Mouse (Mus musculus) inflammation-experienced regulatory T-cells (primary cell): Measurements from ENCODE around the gene Itpkc. TPM values are rescaled to one million over a fixed set of nuclear protein-coding genes. Genes with fewer than 3 reads are reported as not detected.

Experiments used
- polyA plus RNA-seq, 2 experiments: library from polyadenylated mRNA; unstranded; fragments of 100-300 nt; shearing (Covaris generic); gene quantifications; one replicate each; pipeline ENCODE4 v1.2.1; 2017

Gene Itpkc
- 10 to 100 TPM in 1 of 2 experiments, 1 to 10 TPM in 1; 9.9 to 14.2 TPM for polyA plus RNA-seq

DNA sequence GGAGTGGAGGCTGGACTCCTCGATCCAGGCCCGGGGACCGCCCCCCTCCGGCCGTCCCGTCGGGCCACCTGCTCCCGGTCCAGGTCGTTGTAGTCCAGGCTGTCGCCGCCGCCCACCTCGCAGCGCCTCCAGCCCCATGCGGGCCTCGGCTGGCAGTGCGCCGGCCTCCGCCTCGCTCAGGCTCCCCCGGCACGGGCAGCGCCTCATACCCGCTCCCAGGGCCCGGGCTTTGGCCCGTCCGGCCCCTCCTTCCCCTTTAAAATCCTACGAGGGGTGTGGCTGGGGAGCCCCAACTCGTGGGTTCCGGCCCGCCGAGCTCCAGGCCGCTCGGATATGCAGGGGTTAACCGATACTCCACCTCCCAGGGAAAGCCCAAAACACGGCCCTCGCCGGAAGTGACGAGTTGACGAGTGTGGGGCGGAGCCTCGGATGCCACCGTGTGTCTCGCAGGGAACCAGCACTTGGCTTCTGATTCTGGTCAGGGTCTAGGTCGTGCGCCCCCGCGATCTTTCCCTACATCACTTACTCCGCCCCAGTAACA lies at the start of gene Itpkc:
Itpkc (minus strand) TSS at position 381 of the 541 bp plus-strand sequence.

DNA sequence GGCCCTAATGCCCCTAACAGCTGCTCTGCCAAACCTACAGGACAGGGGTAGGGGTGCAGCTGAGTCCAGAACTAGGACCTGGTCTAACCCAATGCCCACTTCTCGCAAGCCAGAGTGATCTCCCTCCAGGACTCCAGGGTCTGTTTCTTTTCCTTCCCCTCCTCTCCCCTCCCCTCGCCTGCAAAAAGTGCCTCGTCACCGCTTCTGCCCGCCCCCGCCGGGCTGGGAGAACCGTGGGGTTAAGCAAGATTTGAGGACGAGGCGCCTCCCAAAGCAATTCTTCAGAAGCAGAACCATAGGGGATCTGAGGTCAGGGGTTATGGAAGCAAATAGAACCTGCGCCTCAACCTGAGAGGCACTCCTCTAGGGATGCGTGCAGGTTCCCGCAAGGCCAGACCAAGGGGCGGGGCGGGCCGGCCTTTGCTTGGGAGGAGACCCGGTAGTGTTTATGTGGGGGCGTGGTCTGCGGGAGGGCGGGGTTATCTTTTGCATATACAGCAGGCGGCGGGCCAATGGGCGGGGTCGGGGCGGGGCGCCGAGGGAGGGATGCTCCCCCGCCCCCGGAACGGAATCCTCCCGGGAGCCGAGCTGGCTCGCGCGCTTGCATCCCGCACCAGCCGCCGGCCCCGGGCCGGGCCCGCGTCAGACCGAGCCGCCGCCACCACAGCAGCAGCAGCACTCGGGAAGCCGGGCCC lies 29.9 kb upstream of the Itpkc start, which contains the start of gene Numbl:
Numbl (plus strand) TSS at position 229 of the 695 bp plus-strand sequence.

DNA sequence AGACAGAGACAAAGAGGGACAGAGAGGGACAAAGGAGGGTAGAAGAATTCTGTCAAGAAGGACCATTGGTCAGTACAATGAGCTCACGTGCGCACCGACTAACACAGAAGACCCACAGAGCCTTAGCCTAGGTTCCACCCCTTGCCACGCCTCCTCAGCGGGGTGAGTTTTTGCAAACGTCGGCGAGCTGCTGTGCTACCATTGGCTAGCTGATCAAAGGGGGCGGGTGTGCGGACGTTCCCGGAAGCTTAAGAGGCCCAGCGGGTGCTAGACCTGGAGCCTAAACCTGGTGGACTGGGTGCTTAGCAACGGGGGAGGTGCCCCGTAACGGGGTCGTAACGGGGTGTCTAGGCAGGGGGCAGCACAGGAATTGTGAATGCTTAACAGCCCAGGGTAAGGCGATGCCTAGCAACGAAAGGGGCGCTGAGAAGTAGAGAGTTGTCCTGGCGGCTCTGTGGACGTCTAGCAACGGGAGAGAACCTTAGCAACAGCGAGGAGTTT lies 4.4 kb upstream of the Itpkc start, which contains the start of gene Coq8b:
Coq8b (plus strand) TSS at position 243 of the 501 bp plus-strand sequence.

DNA sequence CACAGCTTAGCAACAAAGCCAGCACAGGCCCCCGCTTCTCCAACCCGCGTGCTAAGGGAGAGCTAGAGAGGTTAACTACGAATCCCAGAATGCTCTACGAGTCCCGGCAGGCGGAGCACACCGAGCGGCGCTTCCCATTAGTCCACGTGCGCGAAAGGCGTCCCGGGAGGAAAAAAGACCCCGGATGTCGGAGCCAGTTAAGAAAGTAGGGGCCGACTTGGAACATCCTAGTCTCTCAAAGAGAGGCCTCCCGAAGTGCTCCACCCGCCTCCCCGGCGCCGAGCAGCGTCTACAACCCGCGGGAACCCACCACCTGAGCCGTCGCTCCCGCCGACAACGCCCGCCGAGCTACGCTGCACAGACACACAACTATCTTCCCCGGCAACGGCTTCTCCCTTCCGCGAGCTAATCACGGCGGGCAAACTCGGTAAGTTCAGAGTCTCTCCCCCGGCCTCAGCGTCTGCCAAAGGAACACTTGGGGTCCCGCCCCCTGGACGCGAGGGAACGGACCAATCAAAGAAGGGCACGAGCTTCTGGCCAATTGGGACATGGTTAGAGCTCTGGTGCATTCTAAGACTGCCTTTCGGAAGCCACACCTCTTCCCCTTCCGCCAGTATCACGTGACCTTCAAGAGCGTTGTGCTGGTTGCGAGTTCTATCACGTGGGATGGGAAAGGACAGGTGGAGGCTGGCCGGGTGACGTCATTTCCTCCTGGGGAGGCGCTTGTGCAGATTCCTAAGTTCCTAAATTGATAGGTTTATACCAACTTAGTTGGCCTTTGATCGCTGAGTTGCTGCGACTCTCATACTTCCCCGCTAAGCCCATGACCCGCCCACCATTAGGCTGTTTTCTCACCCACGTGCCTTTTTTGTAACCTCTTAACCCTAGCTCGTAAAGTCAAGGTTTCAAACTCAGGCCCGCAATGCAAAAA lies 32.5 kb downstream of the Itpkc start, which contains the start of the genes BC024978 and Snrpa:
BC024978 (plus strand) TSS at position 101 of the 931 bp plus-strand sequence.
Snrpa (minus strand) TSS at position 591 of the 931 bp plus-strand sequence.

DNA sequence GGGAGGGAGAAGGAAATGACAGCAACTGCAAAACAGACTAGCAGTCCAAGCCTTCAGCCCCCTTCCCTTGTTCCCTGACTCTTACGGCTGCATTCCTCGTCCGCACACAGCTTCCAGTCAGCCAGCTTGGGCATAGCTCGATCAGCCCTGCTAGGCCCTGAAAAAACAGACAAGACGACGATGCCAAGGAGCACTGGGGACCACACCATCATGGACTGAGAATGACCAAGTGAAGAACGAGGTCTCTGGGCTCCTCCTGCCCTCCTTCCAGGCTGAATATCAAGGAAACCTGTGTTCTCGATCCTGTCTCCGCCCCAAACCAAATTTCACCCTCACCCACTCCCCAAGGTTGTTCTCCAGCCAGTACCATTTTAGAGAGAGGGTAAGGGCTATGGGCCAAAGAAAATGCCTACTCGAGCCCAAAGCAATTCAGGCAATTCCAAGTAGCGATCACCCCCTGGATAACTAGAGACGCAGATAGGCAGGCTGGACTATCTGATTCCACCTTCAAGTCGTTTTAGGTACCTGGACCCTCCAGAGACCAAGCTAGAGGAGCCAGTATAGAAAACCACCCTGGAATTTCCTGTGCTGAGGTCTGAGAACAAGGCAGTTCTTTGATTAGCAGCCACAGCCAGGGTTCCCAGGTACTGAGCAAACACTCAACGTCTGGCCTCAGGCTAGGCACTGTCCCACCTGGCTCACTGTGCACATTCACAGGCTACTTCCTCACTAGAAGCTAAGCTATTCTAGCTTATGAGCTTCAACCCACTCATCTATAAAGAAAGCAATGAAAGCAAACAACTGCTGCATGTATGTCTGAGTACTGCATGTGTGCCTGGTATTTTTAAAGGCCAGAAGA lies 47.4 kb downstream of the Itpkc start, which contains the start of the genes Gm21983 and Mia:
Gm21983 (minus strand) TSS at position 250 of the 859 bp plus-strand sequence.
Mia (minus strand) TSS at position 321 of the 859 bp plus-strand sequence.

DNA sequence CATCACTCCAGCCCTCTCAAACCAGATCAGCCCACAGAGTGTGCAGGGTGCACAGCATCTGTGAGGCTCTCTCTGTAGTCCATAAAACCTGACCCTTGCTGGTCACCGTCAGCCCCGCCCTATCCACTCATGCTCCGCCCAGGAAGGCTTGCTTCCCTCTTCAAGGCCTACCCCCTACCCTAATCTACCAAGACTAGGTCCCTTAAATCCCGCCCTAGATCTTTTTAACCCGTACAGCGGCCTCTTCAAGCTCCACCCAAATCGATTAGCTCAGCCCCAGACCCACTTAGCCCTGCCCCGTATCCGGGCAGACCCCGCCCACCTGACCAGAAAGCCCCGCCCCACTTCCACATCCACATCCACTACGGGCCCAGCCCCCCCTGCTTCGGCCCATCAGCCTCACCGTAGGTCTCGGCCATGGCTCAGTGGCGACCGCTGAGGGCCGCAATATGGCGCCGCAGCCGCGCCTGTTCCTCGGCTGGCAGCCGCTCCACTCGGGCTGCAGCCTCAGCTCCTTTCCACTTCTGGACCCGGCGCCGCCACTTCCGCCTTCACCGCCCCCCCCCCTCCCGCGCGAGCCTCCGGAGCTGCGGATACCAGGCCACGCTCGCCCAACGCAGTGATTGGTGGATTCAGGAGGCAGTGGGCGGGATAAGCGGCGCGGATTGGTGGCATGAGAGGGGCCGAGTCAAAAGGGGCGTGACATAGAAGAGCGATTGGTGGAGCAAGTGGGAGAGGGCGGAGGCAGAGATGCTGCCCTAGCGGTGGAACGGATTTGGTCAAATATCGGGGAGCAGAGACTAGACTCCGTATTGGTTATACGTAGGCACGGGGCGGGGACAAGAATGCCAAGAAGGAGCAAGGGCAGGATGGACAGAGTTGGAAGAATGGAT lies 49.9 kb downstream of the Itpkc start, which contains the start of gene Rab4b:
Rab4b (minus strand) TSS at position 573 of the 893 bp plus-strand sequence.

DNA sequence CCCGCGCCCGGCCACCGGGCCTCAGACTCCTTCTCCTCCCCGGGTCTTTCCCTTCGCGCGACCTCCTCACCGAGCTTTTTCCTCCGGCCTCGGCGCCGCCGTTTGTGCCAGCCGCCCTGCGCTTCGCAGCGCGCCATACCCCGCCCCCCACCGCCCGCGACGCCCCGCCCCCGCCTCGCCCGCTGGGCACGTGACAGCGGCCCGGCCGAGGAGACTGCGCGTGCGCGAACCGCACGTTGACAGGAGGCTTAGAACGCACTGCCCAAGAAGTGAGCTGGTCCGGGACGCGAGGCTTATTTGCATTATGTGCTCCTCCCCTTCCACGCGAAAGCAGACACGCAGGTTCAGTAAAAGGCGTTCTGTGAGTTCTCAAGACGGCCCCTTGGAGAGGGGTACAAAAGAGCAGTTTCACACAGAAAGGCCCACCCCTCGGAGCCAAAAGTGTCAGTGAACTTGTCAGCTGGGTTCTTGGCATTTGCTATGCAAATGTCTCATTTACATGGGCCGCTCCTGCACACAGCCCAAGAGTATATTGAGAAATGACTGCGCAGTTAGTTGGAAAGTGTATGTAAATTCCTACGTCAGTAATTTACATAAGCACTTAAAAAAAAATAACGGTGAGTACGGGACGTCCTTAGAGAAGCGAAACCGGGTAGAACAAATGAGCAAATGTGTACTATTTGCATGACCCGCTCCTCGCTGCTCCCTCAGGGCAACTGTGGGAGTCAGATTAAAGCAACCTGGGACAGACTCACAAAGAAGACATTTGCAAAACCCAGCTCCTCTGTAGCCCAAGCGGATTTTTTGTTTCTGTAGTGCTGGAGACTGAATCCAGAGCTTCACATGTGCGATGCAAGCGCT lies 61.6 kb downstream of the Itpkc start, which contains the start of gene Egln2:
Egln2 (minus strand) TSS at position 189 of the 861 bp plus-strand sequence.

Other genes starting within 250 kb of the Itpkc start
- under 1 TPM; 0.06 to 0.28 TPM for gene Cyp2a12, start 199.6 kb downstream of the Itpkc start, polyA plus RNA-seq
- gene Cyp2f2, start 108.8 kb downstream of the Itpkc start, polyA plus RNA-seq = under 1 TPM; 0.31 to 0.57 TPM
- under 1 TPM in 1 of 2 experiments, not detected in 1; 0.16 TPM for gene Cyp2t4, start 74.9 kb downstream of the Itpkc start, polyA plus RNA-seq
- 10 to 100 TPM; 64.1 to 68.4 TPM for gene Egln2, start 61.9 kb downstream of the Itpkc start, polyA plus RNA-seq
- gene Rab4b, start 49.8 kb downstream of the Itpkc start, polyA plus RNA-seq = 100 to 1,000 TPM; 133 to 148 TPM
- gene Gm21983, start 47.6 kb downstream of the Itpkc start, polyA plus RNA-seq = under 1 TPM; 0.18 to 0.56 TPM
- gene Mia, start 47.5 kb downstream of the Itpkc start, polyA plus RNA-seq = under 1 TPM; 0.42 to 0.97 TPM
- gene BC024978, start 32.9 kb downstream of the Itpkc start, polyA plus RNA-seq = 1 to 10 TPM; 1.4 to 2.9 TPM
- 100 to 1,000 TPM; 106 to 112 TPM for gene Snrpa, start 32.4 kb downstream of the Itpkc start, polyA plus RNA-seq
- 10 to 100 TPM; 17.0 to 21.4 TPM for gene Coq8b, start 4.4 kb upstream of the Itpkc start, polyA plus RNA-seq
- 1 to 10 TPM; 1.7 to 1.9 TPM for gene Numbl, start 29.8 kb upstream of the Itpkc start, polyA plus RNA-seq
- 1 to 10 TPM; 2.1 to 2.9 TPM for gene Ltbp4, start 109.0 kb upstream of the Itpkc start, polyA plus RNA-seq
- gene Shkbp1, start 127.4 kb upstream of the Itpkc start, polyA plus RNA-seq = 10 to 100 TPM; 86.4 to 88.1 TPM
- gene Gm20479, start 128.8 kb upstream of the Itpkc start, polyA plus RNA-seq = 1 to 10 TPM in 1 of 2 experiments, not detected in 1; 1.6 TPM
- gene Sptbn4, start 219.0 kb upstream of the Itpkc start, polyA plus RNA-seq = 1 to 10 TPM in 1 of 2 experiments, under 1 TPM in 1; 0.43 to 1.0 TPM
- 10 to 100 TPM; 11.2 to 19.1 TPM for gene Blvrb, start 219.3 kb upstream of the Itpkc start, polyA plus RNA-seq
- 10 to 100 TPM; 40.0 to 41.1 TPM for gene Sertad3, start 245.1 kb upstream of the Itpkc start, polyA plus RNA-seq